Mouse (Mus musculus) myocyte (in vitro differentiated cells): Measurements from ENCODE around the gene Map2k5.

Experiments used
- MYOD1 ChIP-seq, 3 experiments: IDR thresholded peaks; one replicate each; pipeline ENCODE4 v1.6.1; 2011; ENCODE audit warnings: control low read depth in 2 of 3, low read depth in 2 of 3, mild to moderate bottlenecking in 2 of 3, moderate library complexity in 1 of 3; ENCODE audit not compliant: insufficient read length in 2 of 3, control insufficient read depth in 1 of 3
- MYOG ChIP-seq, 3 experiments: IDR thresholded peaks; one replicate each; pipeline ENCODE4 v1.6.1; 2011; ENCODE audit warnings: control low read depth in 2 of 3, low read depth in 2 of 3, mild to moderate bottlenecking in 2 of 3; ENCODE audit not compliant: insufficient read length in 2 of 3, control insufficient read depth in 1 of 3, insufficient read depth in 1 of 3
- POLR2A ChIP-seq: IDR thresholded peaks from one replicate; pipeline ENCODE4 v1.6.1; 2011; ENCODE audit warnings: low read depth, mild to moderate bottlenecking, control low read depth, moderate library complexity; ENCODE audit not compliant: insufficient read length
- POLR2AphosphoS2 ChIP-seq: IDR thresholded peaks from one replicate; pipeline ENCODE4 v1.6.1; 2011; ENCODE audit warnings: low read depth, control low read depth; ENCODE audit not compliant: insufficient read length
- USF1 ChIP-seq: IDR thresholded peaks from one replicate; pipeline ENCODE4 v1.6.1; 2011; ENCODE audit warnings: low read depth, mild to moderate bottlenecking, control low read depth, moderate library complexity

DNA sequence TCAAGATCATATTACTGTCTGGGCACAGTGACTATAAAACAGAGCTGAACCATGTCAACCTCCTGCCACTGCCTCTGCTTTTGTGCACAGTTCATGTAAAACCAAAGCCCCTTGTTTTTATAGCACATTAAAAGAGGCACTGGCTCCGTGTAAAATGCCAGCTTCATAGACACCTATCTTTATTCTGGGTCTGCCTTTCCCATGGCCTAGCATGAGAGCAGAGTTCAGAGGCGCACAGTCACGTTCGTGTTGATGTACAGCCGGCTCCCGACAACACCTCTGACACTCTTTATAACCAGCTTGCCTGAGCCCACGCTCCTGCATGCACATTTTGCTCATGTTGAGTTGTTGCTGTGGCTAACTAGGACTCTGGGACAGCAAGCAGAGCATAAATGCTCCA is 157.9 kb downstream of the Map2k5 start:
- TF ChIP-seq USF1 (no peak), POLR2A (no peak), MYOG (IDR thresholded peaks at IDR 0.05; ENCODE audit: control insufficient read depth in 1 of 3, insufficient read depth in 1 of 3, insufficient read length in 2 of 3, low read depth in 2 of 3) (no peak), MYOD1 (IDR thresholded peaks at IDR 0.05; ENCODE audit: control insufficient read depth in 1 of 3, insufficient read length in 2 of 3, low read depth in 2 of 3) (no peak), POLR2AphosphoS2 (no peak)
